Mouse (Mus musculus): ENCODE measurements around the gene Stra6l.

The Stra6l gene

DNA sequence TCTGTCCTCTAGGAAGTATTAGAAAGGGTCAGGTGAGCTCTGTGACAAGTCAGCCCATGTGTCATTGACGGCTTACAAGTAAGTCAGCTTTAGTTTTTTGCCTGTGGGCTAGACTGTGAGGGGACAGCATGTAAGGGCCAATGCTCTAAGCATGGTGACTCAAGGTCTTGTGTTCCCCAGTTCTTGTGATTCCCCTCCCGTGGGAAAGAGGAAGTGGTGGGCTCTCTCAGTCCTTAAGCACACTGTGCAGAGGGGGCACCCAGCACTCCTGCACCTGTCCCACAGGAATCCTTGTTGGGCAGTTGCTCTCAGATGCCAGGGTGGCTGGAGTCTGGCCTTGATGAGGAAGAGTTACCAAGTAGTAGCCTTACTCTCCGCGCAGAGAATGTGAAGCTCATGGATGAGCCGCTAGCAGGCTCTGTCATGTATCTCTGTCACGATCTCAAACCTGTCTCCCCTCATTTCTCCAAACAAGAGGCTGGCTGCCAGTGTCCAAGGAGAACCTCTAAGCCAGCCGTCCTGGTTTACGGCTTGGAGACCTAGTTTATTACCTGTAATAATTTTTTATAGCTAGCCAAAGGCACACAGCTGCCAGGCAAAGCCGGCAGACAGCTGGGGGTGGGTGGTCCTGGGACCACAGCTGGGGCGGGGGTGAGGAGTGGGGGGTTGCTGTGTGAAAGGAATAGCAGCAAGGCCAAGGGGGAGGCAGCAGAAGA lies at the start of gene Stra6l:
Stra6l (plus strand) TSS at position 556 of the 716 bp plus-strand sequence.
- DNase-seq (ENCODE audit: low spot score in 2 of 2): no peak

DNA sequence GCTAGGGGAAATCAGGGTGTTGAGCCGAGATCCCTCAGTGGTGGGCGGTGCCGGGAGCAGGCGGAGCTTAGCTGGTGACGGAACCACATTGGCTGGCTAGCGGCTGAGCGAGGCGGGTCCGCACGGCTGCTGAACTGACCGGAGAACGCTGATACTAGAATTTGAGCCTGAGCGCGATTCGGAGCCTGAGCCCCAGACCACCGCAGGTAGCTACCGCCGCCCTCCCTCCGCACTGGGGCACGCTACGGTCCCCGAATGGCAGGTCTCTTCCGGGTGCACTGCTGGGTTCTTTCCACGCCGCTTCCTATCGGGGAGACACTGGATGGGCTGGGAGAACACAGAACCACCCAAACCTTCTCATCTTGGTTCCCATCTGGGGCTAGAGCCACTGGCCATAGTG lies 49.5 kb upstream of the Stra6l start, which contains the start of gene Aldh1b1:
Aldh1b1 (plus strand) TSS at position 59 of the 400 bp plus-strand sequence.
- peak; percentile 73 to 85 for DNase-seq (ENCODE audit: low spot score in 2 of 2)

- DNase-seq (ENCODE audit: low spot score in 2 of 2): no peak
These were observed 48.4 kb upstream of the Stra6l start for GRCm38 (mm10) chr4:45799956-45800537.

DNA sequence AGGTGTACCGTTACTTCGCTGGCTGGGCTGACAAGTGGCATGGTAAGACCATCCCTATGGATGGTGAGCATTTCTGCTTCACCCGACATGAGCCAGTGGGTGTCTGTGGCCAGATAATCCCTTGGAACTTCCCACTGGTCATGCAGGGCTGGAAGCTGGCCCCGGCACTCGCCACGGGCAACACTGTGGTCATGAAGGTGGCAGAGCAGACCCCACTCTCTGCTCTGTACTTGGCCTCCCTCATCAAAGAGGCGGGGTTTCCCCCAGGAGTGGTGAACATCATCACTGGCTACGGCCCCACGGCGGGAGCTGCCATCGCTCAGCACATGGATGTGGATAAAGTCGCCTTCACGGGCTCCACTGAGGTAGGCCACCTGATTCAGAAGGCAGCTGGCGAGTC lies 45.6 kb upstream of the Stra6l start:
- DNase-seq (ENCODE audit: low spot score in 2 of 2): no peak

GRCm38 (mm10) chr4:45808034-45808433 lies 40.4 kb upstream of the Stra6l start:
- no peak for DNase-seq (ENCODE audit: low spot score in 2 of 2)

GRCm38 (mm10) chr4:45811250-45811649 lies 37.2 kb upstream of the Stra6l start:
- DNase-seq (ENCODE audit: low spot score in 2 of 2): no peak

DNA sequence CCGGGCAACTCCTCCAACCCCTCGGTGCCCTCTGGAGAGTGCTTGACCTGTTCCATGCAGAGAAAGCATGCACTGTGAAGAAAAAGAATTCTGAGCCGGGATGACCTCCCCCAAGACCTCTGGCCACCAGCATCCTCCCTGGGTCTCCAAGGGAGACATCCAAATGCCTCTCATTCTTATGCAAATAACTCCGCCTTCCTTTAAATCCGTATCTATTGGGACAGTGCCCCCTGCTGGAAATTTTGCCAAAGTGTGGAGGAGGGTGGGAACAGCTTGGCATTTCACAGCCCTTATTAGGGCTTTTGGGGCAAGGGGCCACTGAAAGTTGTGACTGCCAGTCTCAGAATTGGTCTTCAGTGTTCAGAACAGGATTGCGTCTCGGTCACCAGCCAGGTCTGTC lies 32.9 kb upstream of the Stra6l start:
- DNase-seq (ENCODE audit: low spot score in 2 of 2): peak in 1 of 2 experiments; percentile 37

DNA sequence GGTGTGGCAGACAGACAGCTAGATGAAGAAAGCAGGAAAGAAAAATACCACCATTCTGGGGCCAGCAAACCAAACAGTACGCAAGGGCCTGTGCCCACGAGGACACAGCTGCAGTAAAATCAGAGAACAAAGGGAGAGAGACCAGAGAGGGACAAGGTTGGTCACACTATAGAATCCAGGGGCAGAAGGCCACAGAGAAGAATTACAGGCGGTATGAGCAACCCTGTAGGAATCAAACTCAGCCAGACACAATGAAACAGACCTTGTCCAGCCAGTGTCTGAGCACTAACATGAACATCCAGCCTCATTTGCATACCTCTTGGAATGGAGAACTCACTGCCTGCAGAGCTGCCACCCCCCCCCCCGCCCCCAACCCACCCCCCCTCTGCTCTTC lies 29.7 kb upstream of the Stra6l start:
- DNase-seq (ENCODE audit: low spot score in 2 of 2): no peak

- DNase-seq (ENCODE audit: low spot score in 2 of 2): no peak
These were observed 29.1 kb upstream of the Stra6l start for GRCm38 (mm10) chr4:45819208-45819931.

GRCm38 (mm10) chr4:45820074-45820830 lies 28.2 kb upstream of the Stra6l start:
- peak; percentile 33 to 75 for DNase-seq (ENCODE audit: low spot score in 2 of 2)

GRCm38 (mm10) chr4:45821995-45822394 lies 26.5 kb upstream of the Stra6l start:
- no peak for DNase-seq (ENCODE audit: low spot score in 2 of 2)

DNA sequence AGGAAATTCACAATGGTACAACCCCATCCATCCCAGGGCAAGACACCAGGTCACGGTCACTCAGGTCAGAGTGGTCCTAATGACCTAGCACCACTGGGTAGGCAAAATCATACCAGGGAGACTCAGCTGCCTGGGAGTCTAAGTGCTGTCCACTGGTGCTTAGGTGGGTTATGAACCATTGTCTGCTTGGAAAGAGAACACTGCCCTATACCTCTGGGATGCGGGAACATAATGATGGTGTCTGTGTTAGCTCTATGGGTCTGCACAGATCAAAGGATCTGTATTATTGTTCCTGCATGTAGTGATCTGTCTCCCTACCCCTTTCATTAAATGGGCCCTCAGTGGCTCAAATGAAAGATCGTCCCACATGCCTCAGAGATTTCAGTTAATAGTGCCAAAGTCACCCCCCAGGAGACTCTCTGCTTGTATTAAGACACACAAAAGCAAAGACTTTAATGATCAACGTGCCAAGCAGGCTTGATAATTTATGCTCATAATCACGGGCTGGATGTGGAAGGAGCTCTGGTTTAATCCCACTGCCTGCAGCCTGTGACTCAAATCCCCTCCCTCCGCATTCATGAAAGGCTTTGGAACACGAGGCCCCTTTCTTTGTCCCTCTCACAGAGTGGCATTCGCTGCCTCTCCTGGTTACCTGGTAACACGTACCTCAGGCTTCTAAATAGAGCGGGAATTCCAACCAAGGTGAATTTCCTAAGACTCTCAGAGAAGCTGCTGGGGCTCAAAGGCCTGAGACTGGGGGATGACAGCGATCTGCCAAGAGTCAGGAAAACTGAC lies 25.5 kb upstream of the Stra6l start:
- no peak for DNase-seq (ENCODE audit: low spot score in 2 of 2)

DNA sequence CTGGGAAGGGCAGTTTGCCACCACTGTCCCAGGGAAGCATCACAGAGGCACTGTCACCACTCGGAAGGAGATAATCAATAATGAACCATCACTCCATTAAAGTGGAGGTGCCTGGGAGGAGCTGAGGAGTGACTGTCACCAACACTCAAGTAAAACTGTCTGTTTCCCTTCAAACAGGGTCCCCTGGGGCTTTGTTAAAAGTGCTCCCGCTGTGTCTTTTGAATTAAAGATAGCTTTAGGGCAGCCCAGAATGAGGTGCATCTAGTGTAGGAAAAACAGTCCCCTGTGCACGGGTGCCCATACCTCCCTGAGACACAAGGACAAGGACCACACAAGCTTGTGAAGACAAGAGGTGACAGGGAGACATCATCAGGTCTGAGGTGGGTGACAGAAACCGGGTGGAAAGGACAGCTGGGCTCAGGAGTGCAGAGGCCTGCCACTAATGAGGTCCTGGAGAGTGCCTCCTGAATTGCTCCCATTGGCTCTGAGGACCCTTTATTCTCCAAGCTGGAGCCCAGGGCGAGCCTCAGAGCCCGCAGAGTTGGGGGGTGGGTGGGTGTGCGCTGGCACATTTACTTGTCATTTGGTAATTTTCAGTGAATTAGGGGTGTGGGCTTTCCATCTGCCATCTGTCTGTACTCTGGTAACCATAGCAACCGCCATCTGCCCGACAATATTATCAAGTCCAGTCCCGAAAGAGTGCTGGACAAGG lies 24.3 kb upstream of the Stra6l start:
- no peak for DNase-seq (ENCODE audit: low spot score in 2 of 2)

GRCm38 (mm10) chr4:45824761-45825556 lies 23.5 kb upstream of the Stra6l start:
- DNase-seq (ENCODE audit: low spot score in 2 of 2): no peak

- DNase-seq (ENCODE audit: low spot score in 2 of 2): no peak
These were observed 22.0 kb upstream of the Stra6l start, which contains the start of gene Igfbpl1 for GRCm38 (mm10) chr4:45826275-45827040. Gene Igfbpl1, minus strand, starts transcription at chr4:45826923.

DNA sequence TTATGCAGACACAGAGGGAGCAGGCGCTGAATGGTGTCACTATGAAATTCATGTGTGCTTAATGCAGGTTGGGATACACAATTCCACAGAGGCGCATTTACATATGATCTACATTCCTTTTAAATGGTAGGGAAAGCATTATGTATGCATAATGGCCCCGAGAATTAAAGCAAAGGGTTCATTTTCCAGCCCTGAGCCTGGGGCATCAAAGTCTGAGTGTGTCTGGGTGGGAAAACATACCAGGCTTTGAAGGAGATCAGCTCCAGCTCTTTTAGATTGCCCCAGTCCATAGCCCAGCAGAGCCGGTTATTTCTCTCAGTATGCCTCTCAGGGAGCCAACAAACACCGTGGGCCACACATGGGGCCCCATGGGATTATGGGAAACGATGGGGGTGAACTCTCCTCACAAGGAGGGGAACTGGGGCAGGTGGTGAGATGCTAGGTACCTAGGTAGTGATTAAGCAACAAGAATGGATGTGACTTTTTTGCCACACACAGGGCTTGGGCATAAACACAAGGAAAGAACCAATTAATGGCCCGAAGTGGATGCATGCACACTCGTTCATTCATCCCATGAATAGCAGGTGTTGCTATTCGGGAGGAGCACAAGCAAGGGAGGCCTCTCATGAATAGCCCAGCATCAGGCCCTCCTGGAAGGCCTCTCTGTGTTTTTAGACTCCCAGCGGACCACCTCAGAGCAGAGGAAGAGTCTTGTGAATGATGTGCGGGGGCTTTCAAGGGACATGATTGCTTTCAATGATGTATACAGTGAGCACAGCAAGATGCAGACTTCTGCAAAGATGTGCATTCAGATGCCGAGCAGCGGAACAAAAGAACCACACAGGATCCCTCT lies 18.3 kb upstream of the Stra6l start:
- DNase-seq (ENCODE audit: low spot score in 2 of 2): no peak

DNA sequence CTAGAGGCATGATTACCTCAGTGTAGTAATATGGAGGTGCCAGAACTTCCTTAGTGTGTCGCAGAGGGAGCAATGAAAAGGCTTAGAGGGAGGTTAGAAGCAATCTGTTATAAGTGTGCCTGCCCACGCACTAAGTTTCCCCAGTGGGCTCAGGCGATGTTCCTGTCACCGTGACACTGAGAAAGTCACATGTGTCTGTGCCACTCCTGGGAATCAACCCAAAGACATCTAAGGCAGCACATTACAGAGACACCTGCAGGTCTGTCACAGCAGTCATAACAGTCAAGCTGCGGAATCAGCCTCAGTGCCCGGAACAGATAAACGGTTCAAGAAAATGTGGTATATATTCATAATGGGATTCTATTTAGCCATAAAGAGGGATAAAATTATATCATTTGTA lies 16.5 kb upstream of the Stra6l start:
- no peak for DNase-seq (ENCODE audit: low spot score in 2 of 2)

DNA sequence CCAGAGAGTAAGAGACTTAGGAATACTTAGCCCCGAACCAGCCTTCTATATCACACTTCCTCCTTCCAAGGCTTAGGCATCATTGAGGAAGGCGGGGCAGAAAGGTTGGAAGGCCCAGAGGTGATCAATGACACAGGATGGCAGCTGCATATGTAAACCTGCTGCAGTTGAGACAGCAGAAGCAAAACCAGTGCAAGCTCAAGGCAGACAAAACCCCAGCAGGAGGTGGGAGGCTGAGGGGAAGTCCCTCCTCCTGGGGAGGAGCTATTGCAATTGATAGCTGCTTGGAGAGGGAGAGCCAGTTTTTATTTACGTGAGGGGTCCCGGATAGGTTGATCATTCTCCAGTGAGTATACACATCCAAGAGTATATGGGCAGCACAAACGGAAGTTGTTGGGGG lies 15.0 kb upstream of the Stra6l start:
- DNase-seq (ENCODE audit: low spot score in 2 of 2): no peak
